Mouse (Mus musculus): Measurements from ENCODE around the gene Traf7. TPM values are rescaled to one million over a fixed set of nuclear protein-coding genes. Genes with fewer than 3 reads are reported as not detected.

Traf7 gene
- polyA plus RNA-seq, 1 experiment from 2014 or later: 107 TPM

GRCm38 (mm10) chr17:24478663-24479380, 48.9 kb downstream of the Traf7 start, which contains the start of gene Mlst8:
Mlst8 (minus strand) TSS chr17:24479078.
- Histone ChIP-seq H3K4me3 (peak within 1 kb of the TSS; percentile 90), H3K4me2 (replicated peaks) (peak within 1 kb of the TSS; percentile 53), H3K27ac (replicated peaks) (peak within 1 kb of the TSS; percentile 98), H3K27me3 (no peaks in the 10 kb centered on the region), H3K9me3 (no peaks in the 10 kb centered on the region), H3K4me1 (peaks cover 15% of the 10 kb centered on the region), H3K9ac (replicated peaks) (peak within 1 kb of the TSS; percentile 92), H3K36me3 (peaks cover 34% of the 10 kb centered on the region)
- under 1% methylated on average over 48 of the region's 48 CpGs for WGBS
- ATAC-seq (replicated peaks): peak; percentile 95

GRCm38 (mm10) chr17:24477985-24478600, 49.6 kb downstream of the Traf7 start:
- no peaks in the 10 kb centered on the region for H3K9me3 ChIP-seq
- H3K27ac ChIP-seq (replicated peaks): no peak overlapping the region
- peak overlapping the region; percentile 90 for H3K4me3 ChIP-seq
- no peaks in the 10 kb centered on the region for H3K27me3 ChIP-seq
- peak overlapping the region; percentile 53 for H3K4me2 ChIP-seq (replicated peaks)
- H3K36me3 ChIP-seq: peaks cover 34% of the 10 kb centered on the region
- ATAC-seq (replicated peaks): peak; percentile 19; the same call in 1 of the 2 replicates
- 53% methylated on average over 11 of the region's 11 CpGs for WGBS
- peak overlapping the region; percentile 92 for H3K9ac ChIP-seq (replicated peaks)
- H3K4me1 ChIP-seq: peaks cover 22% of the 10 kb centered on the region

GRCm38 (mm10) chr17:24477053-24477984, 50.4 kb downstream of the Traf7 start:
- H3K4me1 ChIP-seq: peaks cover 29% of the 10 kb centered on the region
- H3K4me2 ChIP-seq (replicated peaks): peak overlapping the region; percentile 53
- no peaks in the 10 kb centered on the region for H3K27me3 ChIP-seq
- no peaks in the 10 kb centered on the region for H3K9me3 ChIP-seq
- H3K27ac ChIP-seq (replicated peaks): no peak overlapping the region
- 90% methylated on average over 20 of the region's 20 CpGs for WGBS
- H3K36me3 ChIP-seq: peaks cover 34% of the 10 kb centered on the region
- H3K4me3 ChIP-seq: no peak overlapping the region
- H3K9ac ChIP-seq (replicated peaks): 0 out of 2 replicates have a peak overlapping the region, but pooled peaks have one; percentile 10
- ATAC-seq (replicated peaks): no peak

GRCm38 (mm10) chr17:24476022-24476776, 51.5 kb downstream of the Traf7 start:
- peaks cover 34% of the 10 kb centered on the region for H3K36me3 ChIP-seq
- H3K27ac ChIP-seq (replicated peaks): no peak overlapping the region
- no peaks in the 10 kb centered on the region for H3K9me3 ChIP-seq
- H3K4me1 ChIP-seq: peaks cover 41% of the 10 kb centered on the region
- H3K4me3 ChIP-seq: no peak overlapping the region
- WGBS: 94% methylated on average over 10 of the region's 10 CpGs
- H3K27me3 ChIP-seq: no peaks in the 10 kb centered on the region
- ATAC-seq (replicated peaks): no peak
- no peak overlapping the region for H3K9ac ChIP-seq (replicated peaks)
- no peak overlapping the region for H3K4me2 ChIP-seq (replicated peaks)

- H3K9me3 ChIP-seq: no peaks in the 10 kb centered on the region
- no peak overlapping the region for H3K9ac ChIP-seq (replicated peaks)
- peaks cover 34% of the 10 kb centered on the region for H3K36me3 ChIP-seq
- 96% methylated on average over 6 of the region's 6 CpGs for WGBS
- H3K27me3 ChIP-seq: no peaks in the 10 kb centered on the region
- no peak overlapping the region for H3K4me3 ChIP-seq
- H3K4me1 ChIP-seq: peaks cover 46% of the 10 kb centered on the region
- no peak for ATAC-seq (replicated peaks)
- no peak overlapping the region for H3K27ac ChIP-seq (replicated peaks)
- H3K4me2 ChIP-seq (replicated peaks): no peak overlapping the region
Measured at GRCm38 (mm10) chr17:24475586-24475985, 52.2 kb downstream of the Traf7 start.

- ATAC-seq (replicated peaks): no peak
Measured at GRCm38 (mm10) chr17:24474557-24474956, 53.2 kb downstream of the Traf7 start.

GRCm38 (mm10) chr17:24473612-24474275, 54.0 kb downstream of the Traf7 start, which contains the start of gene Bricd5:
Bricd5 (plus strand) TSS chr17:24473884.
- Histone ChIP-seq H3K9ac (replicated peaks) (no peak within 1 kb of the TSS; the same call in 1 of the 2 replicates), H3K9me3 (no peaks in the 10 kb centered on the region), H3K4me1 (peaks cover 44% of the 10 kb centered on the region), H3K36me3 (peaks cover 34% of the 10 kb centered on the region), H3K27ac (replicated peaks) (no peak within 1 kb of the TSS), H3K4me3 (no peak within 1 kb of the TSS), H3K27me3 (no peaks in the 10 kb centered on the region), H3K4me2 (replicated peaks) (no peak within 1 kb of the TSS)
- 77% methylated on average over 6 of the region's 6 CpGs for WGBS
- no peak for ATAC-seq (replicated peaks)

More at GRCm38 (mm10) chr17:24474557-24474956, 53.2 kb downstream of the Traf7 start:
- H3K9ac ChIP-seq (replicated peaks): no peak overlapping the region; the same call in 1 of the 2 replicates
- H3K36me3 ChIP-seq: peaks cover 34% of the 10 kb centered on the region
- 83% methylated on average over 5 of the region's 5 CpGs for WGBS
- H3K4me3 ChIP-seq: no peak overlapping the region
- H3K27ac ChIP-seq (replicated peaks): no peak overlapping the region
- H3K27me3 ChIP-seq: no peaks in the 10 kb centered on the region
- H3K4me2 ChIP-seq (replicated peaks): no peak overlapping the region
- no peaks in the 10 kb centered on the region for H3K9me3 ChIP-seq
- H3K4me1 ChIP-seq: peaks cover 44% of the 10 kb centered on the region

- peak overlapping the region; percentile 87; the same call in 1 of the 2 replicates for H3K4me2 ChIP-seq (replicated peaks)
- no peak overlapping the region for H3K4me3 ChIP-seq
- no peak for ATAC-seq (replicated peaks)
- no peak overlapping the region for H3K27ac ChIP-seq (replicated peaks)
- H3K27me3 ChIP-seq: no peaks in the 10 kb centered on the region
- 86% methylated on average over 4 of the region's 4 CpGs for WGBS
- no peak overlapping the region for H3K9ac ChIP-seq (replicated peaks)
- H3K4me1 ChIP-seq: peaks cover 34% of the 10 kb centered on the region
- H3K36me3 ChIP-seq: peaks cover 34% of the 10 kb centered on the region
- H3K9me3 ChIP-seq: no peaks in the 10 kb centered on the region
Measured at GRCm38 (mm10) chr17:24472512-24472911, 55.2 kb downstream of the Traf7 start.

GRCm38 (mm10) chr17:24470701-24471527, 56.8 kb downstream of the Traf7 start:
- Histone ChIP-seq H3K27ac (replicated peaks) (peak overlapping the region; percentile 90), H3K4me1 (peaks cover 32% of the 10 kb centered on the region), H3K4me2 (replicated peaks) (peak overlapping the region; percentile 87), H3K9ac (replicated peaks) (peak overlapping the region; percentile 75), H3K4me3 (peak overlapping the region; percentile 82), H3K27me3 (no peaks in the 10 kb centered on the region), H3K36me3 (peaks cover 20% of the 10 kb centered on the region), H3K9me3 (no peaks in the 10 kb centered on the region)
- WGBS: under 1% methylated on average over 66 of the region's 68 CpGs
- ATAC-seq (replicated peaks): peak; percentile 1; the same call in 1 of the 2 replicates

- H3K27me3 ChIP-seq: no peaks in the 10 kb centered on the region
- WGBS: under 1% methylated on average over 56 of the region's 75 CpGs
- peak within 1 kb of the TSS; percentile 82 for H3K4me3 ChIP-seq
- peak within 1 kb of the TSS; percentile 87 for H3K4me2 ChIP-seq (replicated peaks)
- peaks cover 11% of the 10 kb centered on the region; the same call in 1 of the 2 replicates for H3K36me3 ChIP-seq
- ATAC-seq (replicated peaks): peak; percentile 98
- H3K9me3 ChIP-seq: no peaks in the 10 kb centered on the region
- peak within 1 kb of the TSS; percentile 75 for H3K9ac ChIP-seq (replicated peaks)
- H3K4me1 ChIP-seq: peaks cover 32% of the 10 kb centered on the region
- H3K27ac ChIP-seq (replicated peaks): peak within 1 kb of the TSS; percentile 90
Measured at GRCm38 (mm10) chr17:24469910-24470602, 57.7 kb downstream of the Traf7 start, which contains the start of the genes E4f1 and Pgp. E4f1 (minus strand) TSS chr17:24470313. Pgp (plus strand) TSS chr17:24470392.
